Mouse (Mus musculus) C3H10T1/2 (cell line): Measurements from ENCODE around the gene Wdr25. TPM values are rescaled to one million over a fixed set of nuclear protein-coding genes. Genes with fewer than 3 reads are reported as not detected.

Experiments
- polyA plus RNA-seq, 2 experiments: library from polyadenylated mRNA; unstranded; fragments of >200 nt; fragmentation: generic; extraction: Trizol; gene quantifications; one replicate each; pipeline ENCODE4 v1.2.1; 2012; ENCODE audit warnings: missing spikeins in 2 of 2

Wdr25 gene
- 1 to 10 TPM; 3.5 to 9.0 TPM for polyA plus RNA-seq

GRCm38 (mm10) chr12:108892989-108893714 is at the start of gene Wdr25:
Gene Wdr25, plus strand, starts transcription at chr12:108893631.

GRCm38 (mm10) chr12:108893715-108894431 is 442 bp downstream of the Wdr25 start, which contains the start of gene Wars:
Gene Wars, minus strand, starts transcription at chr12:108894174.

GRCm38 (mm10) chr12:109068167-109068653 is 174.8 kb downstream of the Wdr25 start, which contains the start of gene Begain:
Gene Begain, minus strand, starts transcription at chr12:109068217.

Other genes with a start within 250 kb of the Wdr25 start
- gene Degs2, start 191.3 kb upstream of the Wdr25 start, polyA plus RNA-seq, result under 1 TPM; 0.67 to 0.76 TPM
- gene Yy1, start 100.7 kb upstream of the Wdr25 start, polyA plus RNA-seq, result 10 to 100 TPM in 1 of 2 experiments, 1 to 10 TPM in 1; 2.0 to 10.2 TPM
- 1 to 10 TPM; 4.0 to 9.8 TPM for gene Slc25a29, start 57.7 kb upstream of the Wdr25 start, polyA plus RNA-seq
- 1 to 10 TPM in 1 of 2 experiments, under 1 TPM in 1; 0.62 to 4.1 TPM for gene Slc25a47, start 57.6 kb upstream of the Wdr25 start, polyA plus RNA-seq
- 10 to 100 TPM; 35.6 to 40.9 TPM for gene Wars, start 543 bp downstream of the Wdr25 start, polyA plus RNA-seq
- 1 to 10 TPM in 1 of 2 experiments, under 1 TPM in 1; 0.56 to 3.4 TPM for gene Begain, start 174.6 kb downstream of the Wdr25 start, polyA plus RNA-seq